Mouse (Mus musculus) regulatory T cell (primary cell): ENCODE results near the gene Gm20388.

Experiments
- in situ Hi-C: fragments of 300-600 bp; cut with MboI, MseI; formaldehyde crosslinking; loops from one replicate; pipeline ENCODE4 v1.15.1; 2025; ENCODE audit warnings: high pct_unique_total_duplicates

The Gm20388 gene

DNA sequence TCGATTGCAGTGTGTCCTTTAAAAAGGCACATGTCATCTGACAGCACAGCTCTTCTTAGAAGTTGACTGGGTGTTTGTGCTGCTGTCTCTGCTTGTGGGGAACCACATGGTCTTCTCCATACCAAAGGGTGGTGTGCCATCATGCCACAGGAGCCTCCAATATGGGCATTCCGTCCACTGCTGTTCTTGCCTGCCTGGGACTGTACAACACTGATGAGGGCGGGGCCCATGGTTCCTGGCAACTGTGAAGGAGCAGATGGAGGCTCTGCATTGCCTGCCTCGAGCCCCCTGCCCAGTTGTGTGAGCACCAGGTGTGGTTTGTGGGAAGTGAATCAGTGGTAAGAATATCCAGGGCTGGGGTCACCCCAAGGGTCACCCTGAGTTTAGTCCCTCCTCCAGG, 2112.1 kb downstream of the Gm20388 start:
- in situ Hi-C loops, result no loop called here

DNA sequence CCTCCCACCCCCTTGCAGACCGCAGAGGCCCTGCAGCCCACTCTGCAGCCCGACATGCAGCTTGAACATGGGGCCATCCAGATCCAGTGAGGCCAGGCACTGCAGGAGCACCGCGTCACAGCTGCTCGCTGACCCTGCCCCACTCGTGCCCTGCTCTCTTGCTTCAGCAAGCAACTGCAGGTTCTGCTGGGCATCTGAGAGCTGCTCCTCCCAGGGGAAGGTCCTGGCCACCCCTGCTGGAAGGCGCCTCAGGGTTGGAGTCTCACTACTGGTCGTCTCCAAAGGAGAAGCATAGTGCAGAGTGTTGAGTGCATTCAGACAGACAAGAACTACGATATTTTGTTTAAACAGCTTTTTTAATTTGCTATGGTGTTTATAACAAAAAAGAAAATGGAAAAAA, 2114.9 kb downstream of the Gm20388 start:
- in situ Hi-C loops, result no loop called here

DNA sequence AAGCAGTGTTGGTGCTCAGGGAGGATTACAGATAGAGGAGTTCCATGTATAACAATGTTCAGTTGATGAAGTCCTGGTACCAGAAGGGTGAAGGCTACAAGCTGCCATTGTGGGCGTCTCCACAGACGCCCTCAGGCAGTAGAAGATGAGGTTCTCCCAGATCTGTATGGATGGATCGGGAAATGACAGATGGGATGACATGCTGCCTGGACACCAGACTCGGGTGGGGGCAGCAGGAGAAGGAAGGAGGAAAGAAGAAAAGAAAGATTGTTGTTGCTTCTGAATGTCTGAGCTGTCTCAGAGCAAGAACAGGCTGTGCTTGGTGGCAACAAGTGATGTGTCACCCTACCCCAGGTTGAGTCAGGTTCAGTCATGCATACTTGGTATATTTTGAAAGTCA, 2117.5 kb downstream of the Gm20388 start:
- in situ Hi-C loops, result no loop called here

- in situ Hi-C loops, result loop anchor here (10.0 kb wide), 1 partner anchor 824 kb away; no protein-coding TSS in a partner anchor
Observed at GRCm38 (mm10) chr8:122030965-122031364, 2120.3 kb downstream of the Gm20388 start.

GRCm38 (mm10) chr8:122032741-122033140, 2122.1 kb downstream of the Gm20388 start:
- in situ Hi-C loops, result loop anchor here (10.0 kb wide), 1 partner anchor 822 kb away; no protein-coding TSS in a partner anchor

DNA sequence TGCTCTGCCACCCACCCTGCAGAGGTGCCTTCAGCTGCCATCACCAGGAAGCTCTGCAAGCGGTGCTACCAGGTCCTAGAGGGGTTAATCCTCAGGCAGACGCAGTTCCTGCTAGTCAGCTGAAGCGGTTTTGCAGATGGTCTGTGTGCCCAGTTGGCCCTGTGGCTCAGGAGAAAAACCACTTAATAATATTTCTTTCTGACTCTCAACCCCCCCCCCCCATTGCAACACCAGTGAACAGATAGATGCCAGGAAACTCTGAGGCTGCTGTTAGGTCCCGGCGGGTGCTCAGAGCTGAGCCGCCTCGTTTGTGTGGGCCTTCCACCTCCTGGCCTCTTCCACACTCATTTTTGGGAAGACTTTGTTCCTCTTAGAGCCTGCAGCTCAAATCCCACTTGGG, 2124.9 kb downstream of the Gm20388 start:
- in situ Hi-C loops, result loop anchor here (10.0 kb wide), 1 partner anchor 819 kb away; no protein-coding TSS in a partner anchor

- in situ Hi-C loops, result loop anchor here (10.0 kb wide), 1 partner anchor 818 kb away; no protein-coding TSS in a partner anchor
Observed at GRCm38 (mm10) chr8:122036325-122036724, 2125.7 kb downstream of the Gm20388 start.

- in situ Hi-C loops, result loop anchor here (10.0 kb wide), 1 partner anchor 818 kb away; no protein-coding TSS in a partner anchor
Observed at GRCm38 (mm10) chr8:122037279-122037678, 2126.6 kb downstream of the Gm20388 start.

- in situ Hi-C loops, result loop anchor here (10.0 kb wide), 1 partner anchor 817 kb away; no protein-coding TSS in a partner anchor
Observed at GRCm38 (mm10) chr8:122038076-122038475, 2127.4 kb downstream of the Gm20388 start.

GRCm38 (mm10) chr8:122039452-122039851, 2128.8 kb downstream of the Gm20388 start:
- in situ Hi-C loops, result loop anchor here (10.0 kb wide), 1 partner anchor 815 kb away; no protein-coding TSS in a partner anchor

GRCm38 (mm10) chr8:122047206-122047870, 2136.7 kb downstream of the Gm20388 start:
- in situ Hi-C loops, result no loop called here

- in situ Hi-C loops, result no loop called here
Observed at GRCm38 (mm10) chr8:122049266-122049665, 2138.6 kb downstream of the Gm20388 start.

DNA sequence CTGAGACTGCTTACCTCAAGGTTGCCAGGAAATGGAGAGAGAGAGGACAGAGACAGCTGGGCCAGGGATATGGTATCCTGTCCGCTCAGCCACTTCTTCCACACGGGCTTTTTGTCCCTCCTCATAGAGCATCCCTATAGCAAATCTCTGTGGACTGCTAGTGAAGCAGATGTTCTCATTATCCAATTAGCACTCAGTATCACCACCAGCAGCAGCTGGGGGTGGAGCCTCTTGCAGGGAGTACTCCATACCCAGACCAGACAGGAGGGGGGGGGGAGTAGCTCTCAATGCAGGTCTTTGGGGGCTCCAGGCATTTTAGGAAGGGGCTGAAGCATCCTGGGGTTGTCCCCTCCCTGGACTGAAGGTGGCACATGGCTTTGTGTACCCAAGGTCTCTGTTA, 2139.3 kb downstream of the Gm20388 start:
- in situ Hi-C loops, result no loop called here

GRCm38 (mm10) chr8:122050620-122051019, 2140.0 kb downstream of the Gm20388 start:
- in situ Hi-C loops, result no loop called here

- in situ Hi-C loops, result no loop called here
Observed at GRCm38 (mm10) chr8:122055321-122055720, 2144.7 kb downstream of the Gm20388 start.

- in situ Hi-C loops, result no loop called here
Observed at GRCm38 (mm10) chr8:122056113-122056512, 2145.5 kb downstream of the Gm20388 start.

- in situ Hi-C loops, result no loop called here
Observed at GRCm38 (mm10) chr8:122056882-122057281, 2146.2 kb downstream of the Gm20388 start.

DNA sequence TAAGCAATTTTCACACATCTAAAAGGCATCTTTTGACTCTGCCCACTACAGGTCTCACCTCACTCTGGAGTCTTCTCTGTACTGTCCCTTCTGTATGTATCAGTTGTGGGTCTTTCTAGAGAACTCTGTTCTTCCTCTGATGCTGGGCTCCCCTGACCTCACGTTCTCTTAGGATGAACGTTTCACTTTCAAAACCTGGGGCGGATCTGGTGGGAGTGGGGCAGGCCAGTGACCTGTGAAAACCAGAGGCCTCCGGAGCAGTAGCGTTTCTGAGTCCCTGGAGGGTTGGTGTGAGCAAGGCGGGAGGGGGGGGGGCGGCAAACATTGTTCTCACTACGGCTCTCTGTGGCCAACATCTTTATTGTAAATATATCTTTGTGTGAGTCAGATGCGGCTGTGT, 2147.9 kb downstream of the Gm20388 start:
- in situ Hi-C loops, result no loop called here

GRCm38 (mm10) chr8:122058951-122059350, 2148.3 kb downstream of the Gm20388 start:
- in situ Hi-C loops, result no loop called here

DNA sequence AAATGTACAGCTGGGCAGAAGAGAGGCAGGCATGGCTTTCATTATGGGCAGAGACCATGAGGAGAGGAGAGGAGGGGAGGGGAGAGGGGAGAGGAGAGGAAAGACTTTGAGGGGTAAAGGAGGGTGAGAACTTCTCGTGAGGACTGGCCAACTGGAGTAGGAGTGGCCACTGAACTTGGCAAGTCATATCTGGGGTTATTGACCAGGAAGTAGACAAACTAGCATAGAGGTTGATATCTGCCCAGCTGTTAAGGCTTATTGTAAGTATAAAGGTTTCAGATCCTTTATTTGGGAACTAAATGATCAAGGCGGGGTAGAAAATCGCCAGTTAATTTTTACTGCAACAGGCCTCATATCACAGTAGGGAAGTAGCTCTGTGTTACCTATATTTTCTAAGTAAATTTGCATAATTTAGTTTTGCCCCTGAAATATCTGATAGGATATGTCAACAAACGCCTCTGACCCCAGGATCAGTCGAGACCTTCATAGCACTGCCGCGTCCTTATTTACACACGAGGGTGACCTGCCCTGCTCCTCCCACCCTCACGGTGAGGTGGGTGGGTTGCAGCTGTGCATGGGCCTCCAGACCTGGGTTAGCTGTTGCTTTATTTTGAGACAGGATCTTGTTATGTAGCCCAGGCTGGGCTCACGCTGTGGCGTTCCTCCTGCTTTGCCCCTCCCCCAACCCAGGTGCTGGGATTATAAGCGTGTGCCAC, 2152.0 kb downstream of the Gm20388 start:
- in situ Hi-C loops, result no loop called here

GRCm38 (mm10) chr8:122064353-122064752, 2153.7 kb downstream of the Gm20388 start:
- in situ Hi-C loops, result no loop called here

GRCm38 (mm10) chr8:122067783-122068505, 2157.3 kb downstream of the Gm20388 start:
- in situ Hi-C loops, result no loop called here
